Mouse (Mus musculus): ENCODE measurements around the gene Trpc1. TPM values are rescaled to one million over a fixed set of nuclear protein-coding genes. Genes with fewer than 3 reads are reported as not detected.

Trpc1 gene
- polyA plus RNA-seq, 1 experiment, result 2.5 TPM

GRCm38 (mm10) chr9:95672331-95672730, 77.8 kb downstream of the Trpc1 start:
- no peak for TF ChIP-seq CTCF (IDR thresholded peaks at IDR 0.05; ENCODE audit: control insufficient read depth, insufficient read depth, insufficient replicate concordance, low read depth, low read length)
- no peak for TF ChIP-seq POLR2A (IDR thresholded peaks at IDR 0.05; ENCODE audit: control insufficient read depth, low read depth, low read length)
- H3K4me3 ChIP-seq (ENCODE audit: control insufficient read depth, low read depth, low read length), result peak overlapping the region; percentile 0; the same call in 1 of the 2 replicates
- H3K36me3 ChIP-seq (ENCODE audit: control insufficient read depth, insufficient read depth, low read length), result no peaks in the 10 kb centered on the region
- H3K4me1 ChIP-seq (ENCODE audit: control insufficient read depth, insufficient read depth, low read length), result peaks cover 2% of the 10 kb centered on the region
- no peak overlapping the region for H3K27ac ChIP-seq (ENCODE audit: control insufficient read depth, insufficient read depth, low read depth, low read length)
- H3K27me3 ChIP-seq (ENCODE audit: control insufficient read depth, insufficient read depth, low read length), result no peaks in the 10 kb centered on the region

DNA sequence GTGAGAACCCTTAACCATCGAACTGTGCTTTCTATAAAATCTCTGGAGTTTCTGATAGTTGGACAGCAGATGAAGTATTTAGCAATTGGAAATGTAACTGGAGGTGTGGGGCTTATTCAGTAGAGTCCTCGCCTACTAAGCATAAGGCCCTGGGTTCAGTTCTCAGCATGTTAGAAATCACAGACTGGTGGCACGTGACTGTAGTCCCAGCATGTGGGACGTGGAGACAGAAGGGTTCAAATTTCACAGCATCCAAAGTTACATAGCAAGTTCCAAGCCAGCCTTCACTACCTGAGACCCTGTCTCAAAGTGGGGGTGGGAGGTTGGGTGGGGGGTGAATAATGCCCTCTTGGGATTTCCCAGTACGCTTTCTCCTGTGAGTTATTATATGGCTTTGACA, 81.9 kb downstream of the Trpc1 start:
- Histone ChIP-seq H3K4me1 (ENCODE audit: control insufficient read depth, insufficient read depth, low read length) (peaks cover 2% of the 10 kb centered on the region), H3K4me3 (ENCODE audit: control insufficient read depth, low read depth, low read length) (no peak overlapping the region), H3K27ac (ENCODE audit: control insufficient read depth, insufficient read depth, low read depth, low read length) (no peak overlapping the region), H3K36me3 (ENCODE audit: control insufficient read depth, insufficient read depth, low read length) (no peaks in the 10 kb centered on the region), H3K27me3 (ENCODE audit: control insufficient read depth, insufficient read depth, low read length) (no peaks in the 10 kb centered on the region)
- TF ChIP-seq CTCF (IDR thresholded peaks at IDR 0.05; ENCODE audit: control insufficient read depth, insufficient read depth, insufficient replicate concordance, low read depth, low read length) (no peak), POLR2A (IDR thresholded peaks at IDR 0.05; ENCODE audit: control insufficient read depth, low read depth, low read length) (no peak)

DNA sequence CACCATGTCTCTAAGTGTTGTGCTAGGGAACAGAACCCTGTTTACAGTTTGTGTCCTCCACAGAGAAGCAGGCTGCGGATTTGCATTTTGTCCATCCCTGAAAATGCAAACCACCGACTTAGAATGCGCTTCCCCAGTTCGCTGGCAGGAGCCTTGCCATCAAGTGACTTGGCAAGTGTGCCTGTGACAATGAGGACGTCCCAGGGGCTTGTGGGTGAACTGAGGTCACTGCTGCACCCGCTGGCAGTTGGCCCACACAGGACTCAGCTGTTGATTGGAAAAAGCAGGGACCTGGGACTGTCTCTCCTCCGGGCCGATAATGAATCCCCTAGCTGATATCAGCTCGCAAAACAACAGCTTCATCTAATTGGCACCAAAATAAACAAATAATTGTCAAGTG, 82.3 kb downstream of the Trpc1 start:
- H3K4me1 ChIP-seq (ENCODE audit: control insufficient read depth, insufficient read depth, low read length), result peaks cover 2% of the 10 kb centered on the region
- H3K36me3 ChIP-seq (ENCODE audit: control insufficient read depth, insufficient read depth, low read length), result no peaks in the 10 kb centered on the region
- no peak overlapping the region for H3K27ac ChIP-seq (ENCODE audit: control insufficient read depth, insufficient read depth, low read depth, low read length)
- no peaks in the 10 kb centered on the region for H3K27me3 ChIP-seq (ENCODE audit: control insufficient read depth, insufficient read depth, low read length)
- H3K4me3 ChIP-seq (ENCODE audit: control insufficient read depth, low read depth, low read length), result no peak overlapping the region
- TF ChIP-seq POLR2A (IDR thresholded peaks at IDR 0.05; ENCODE audit: control insufficient read depth, low read depth, low read length), result no peak

DNA sequence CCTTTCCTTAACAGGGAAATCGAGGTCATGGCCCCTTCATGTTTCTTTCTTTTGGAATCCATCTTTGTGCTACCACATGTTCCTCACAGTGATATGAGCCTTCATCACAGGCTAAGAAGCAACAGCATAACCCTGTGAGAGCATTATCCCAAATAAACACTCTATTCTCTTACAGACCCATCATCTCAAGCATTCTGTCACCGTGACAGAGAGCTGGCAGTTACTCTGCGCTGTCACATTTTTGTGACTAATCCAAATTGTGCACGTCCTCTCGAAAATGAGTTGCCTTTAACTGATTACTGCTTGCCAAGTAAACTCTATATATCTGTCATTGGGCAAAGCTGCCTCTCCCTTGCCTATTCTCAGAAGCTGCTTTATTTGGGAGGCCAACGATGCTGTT, 84.3 kb downstream of the Trpc1 start:
- Histone ChIP-seq H3K36me3 (ENCODE audit: control insufficient read depth, insufficient read depth, low read length) (no peaks in the 10 kb centered on the region), H3K27me3 (ENCODE audit: control insufficient read depth, insufficient read depth, low read length) (no peaks in the 10 kb centered on the region), H3K4me3 (ENCODE audit: control insufficient read depth, low read depth, low read length) (no peak overlapping the region), H3K27ac (ENCODE audit: control insufficient read depth, insufficient read depth, low read depth, low read length) (no peak overlapping the region), H3K4me1 (ENCODE audit: control insufficient read depth, insufficient read depth, low read length) (peaks cover 2% of the 10 kb centered on the region)
- TF ChIP-seq CTCF (IDR thresholded peaks at IDR 0.05; ENCODE audit: control insufficient read depth, insufficient read depth, insufficient replicate concordance, low read depth, low read length), result no peak
- TF ChIP-seq POLR2A (IDR thresholded peaks at IDR 0.05; ENCODE audit: control insufficient read depth, low read depth, low read length), result no peak

DNA sequence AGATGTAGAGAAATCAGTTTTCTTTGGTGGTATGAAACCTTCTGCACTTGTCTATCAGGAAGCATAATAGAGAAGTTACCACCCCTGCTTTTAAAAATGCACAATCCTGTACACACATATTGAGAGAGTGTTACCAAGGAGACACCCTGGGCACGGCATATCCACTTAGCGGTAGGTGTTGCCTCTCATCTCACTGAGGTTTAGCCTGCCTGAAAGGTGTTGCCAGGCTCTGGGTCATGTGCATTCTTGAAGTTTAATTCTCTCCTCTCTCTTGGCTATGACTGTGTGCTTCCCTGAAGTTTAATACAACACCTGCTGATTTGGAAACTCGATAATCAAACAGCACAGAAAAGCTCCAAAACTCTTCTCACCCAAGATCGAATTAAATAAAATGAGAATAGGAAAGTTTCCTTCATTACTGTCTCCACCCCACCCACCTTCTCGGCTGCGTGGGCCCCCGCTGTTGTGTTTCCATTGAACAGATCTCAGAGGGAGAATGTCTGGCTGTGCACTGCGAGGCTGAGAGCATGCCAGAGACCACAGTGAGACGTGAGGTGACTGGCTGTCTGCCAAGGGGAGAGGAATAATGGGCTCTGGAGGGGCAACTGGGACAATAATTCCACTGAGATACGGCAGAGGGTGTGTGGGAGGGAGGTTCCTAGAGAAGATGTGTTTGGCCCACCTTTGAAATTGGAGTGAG, 85.7 kb downstream of the Trpc1 start:
- no peak overlapping the region for H3K4me3 ChIP-seq (ENCODE audit: control insufficient read depth, low read depth, low read length)
- H3K4me1 ChIP-seq (ENCODE audit: control insufficient read depth, insufficient read depth, low read length), result no peaks in the 10 kb centered on the region; the same call in 1 of the 2 replicates
- H3K27me3 ChIP-seq (ENCODE audit: control insufficient read depth, insufficient read depth, low read length), result no peaks in the 10 kb centered on the region
- no peaks in the 10 kb centered on the region for H3K36me3 ChIP-seq (ENCODE audit: control insufficient read depth, insufficient read depth, low read length)
- TF ChIP-seq POLR2A (IDR thresholded peaks at IDR 0.05; ENCODE audit: control insufficient read depth, low read depth, low read length) (no peak), CTCF (IDR thresholded peaks at IDR 0.05; ENCODE audit: control insufficient read depth, insufficient read depth, insufficient replicate concordance, low read depth, low read length) (no peak)
- H3K27ac ChIP-seq (ENCODE audit: control insufficient read depth, insufficient read depth, low read depth, low read length), result no peak overlapping the region

GRCm38 (mm10) chr9:95657941-95658340, 92.2 kb downstream of the Trpc1 start:
- Histone ChIP-seq H3K4me3 (ENCODE audit: control insufficient read depth, low read depth, low read length) (no peak overlapping the region), H3K27me3 (ENCODE audit: control insufficient read depth, insufficient read depth, low read length) (no peaks in the 10 kb centered on the region), H3K27ac (ENCODE audit: control insufficient read depth, insufficient read depth, low read depth, low read length) (no peak overlapping the region), H3K36me3 (ENCODE audit: control insufficient read depth, insufficient read depth, low read length) (no peaks in the 10 kb centered on the region), H3K4me1 (ENCODE audit: control insufficient read depth, insufficient read depth, low read length) (no peaks in the 10 kb centered on the region)
- TF ChIP-seq POLR2A (IDR thresholded peaks at IDR 0.05; ENCODE audit: control insufficient read depth, low read depth, low read length), result no peak
- no peak for TF ChIP-seq CTCF (IDR thresholded peaks at IDR 0.05; ENCODE audit: control insufficient read depth, insufficient read depth, insufficient replicate concordance, low read depth, low read length)

Other genes with a start within 250 kb of the Trpc1 start
- 3.3 and 4.0 TPM in 2 replicates for gene U2surp, start 238.4 kb downstream of the Trpc1 start, polyA plus RNA-seq (2012; rRNA removed)
- gene Paqr9, start 190.7 kb downstream of the Trpc1 start, polyA plus RNA-seq (2012; rRNA removed), result 58.7 and 63.4 TPM in 2 replicates
- gene Pcolce2, start 112.8 kb downstream of the Trpc1 start, polyA plus RNA-seq (2012; rRNA removed), result 0.30 and 0.37 TPM in 2 replicates
- 0.48 and 0.70 TPM in 2 replicates for gene Pls1, start 94.9 kb upstream of the Trpc1 start, polyA plus RNA-seq (2012; rRNA removed)
- gene Atr, start 107.2 kb upstream of the Trpc1 start, polyA plus RNA-seq (2012; rRNA removed), result 27.0 and 36.0 TPM in 2 replicates
- 2.5 and 2.7 TPM in 2 replicates for gene Xrn1, start 204.4 kb upstream of the Trpc1 start, polyA plus RNA-seq (2012; rRNA removed)

All from testis, adult 2 months (tissue).